Mouse (Mus musculus) CD4-positive, CD25-positive, alpha-beta regulatory T cell, adult 2 months (primary cell): ENCODE data around the gene Bcl2l1.

Source experiments
- DNase-seq: peaks from one replicate; pipeline ENCODE4 v3.0.0-alpha.2; 2012; ENCODE audit warnings: low read depth, low spot score

The Bcl2l1 gene

GRCm38 (mm10) chr2:152824438-152825167 is 6.9 kb downstream of the Bcl2l1 start:
- DNase-seq, result no peak

- DNase-seq, result no peak
Observed at GRCm38 (mm10) chr2:152823770-152824169, 7.8 kb downstream of the Bcl2l1 start.

DNA sequence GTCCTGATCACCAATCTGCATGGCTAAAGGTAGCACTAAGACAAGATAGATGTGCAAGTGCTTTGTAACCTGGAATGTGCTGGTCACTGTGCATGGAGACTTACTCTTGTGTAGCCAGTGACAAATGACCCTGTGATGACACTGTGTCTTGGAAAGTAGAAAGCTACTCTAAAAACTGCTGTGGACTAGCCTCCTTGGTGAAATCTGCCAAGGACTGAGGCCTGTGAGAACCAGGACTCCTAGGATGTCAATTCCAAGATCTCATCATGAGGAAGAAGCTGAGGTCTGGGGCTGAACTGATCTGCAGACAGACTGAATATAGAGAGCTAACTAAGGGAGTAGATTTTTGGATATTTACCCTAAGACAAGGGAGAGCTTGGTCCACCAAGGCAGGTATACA is 10.0 kb downstream of the Bcl2l1 start:
- no peak for DNase-seq

GRCm38 (mm10) chr2:152821023-152821422 is 10.5 kb downstream of the Bcl2l1 start:
- DNase-seq, result no peak

- DNase-seq, result no peak
Observed at GRCm38 (mm10) chr2:152820369-152820768, 11.2 kb downstream of the Bcl2l1 start.

- no peak for DNase-seq
Observed at GRCm38 (mm10) chr2:152819926-152820325, 11.6 kb downstream of the Bcl2l1 start.

DNA sequence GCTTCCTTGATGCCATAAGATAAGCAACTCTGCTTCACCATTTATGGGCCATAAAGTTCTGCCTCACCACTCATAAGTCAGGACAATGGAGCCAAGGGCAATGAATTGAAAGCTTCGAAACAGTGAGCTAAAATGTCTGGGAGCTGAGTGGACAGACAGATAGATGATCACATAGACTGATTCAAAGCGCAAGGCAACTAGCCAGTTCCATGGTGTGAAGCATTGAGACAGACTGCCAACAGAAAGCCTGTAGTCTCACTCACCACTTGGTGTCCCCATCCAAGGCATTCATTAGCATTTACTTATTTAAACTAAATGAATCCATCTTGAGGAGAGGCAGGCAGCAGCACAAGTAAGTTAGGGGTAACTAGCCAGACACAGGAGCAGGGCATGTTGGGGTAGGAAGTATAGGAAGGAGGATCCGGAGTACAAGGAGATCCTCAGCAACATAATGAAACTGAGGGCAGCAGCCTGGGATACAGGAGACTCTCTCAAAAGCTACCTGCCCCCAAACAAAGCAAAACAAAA is 12.4 kb downstream of the Bcl2l1 start:
- no peak for DNase-seq

GRCm38 (mm10) chr2:152818679-152819078 is 12.8 kb downstream of the Bcl2l1 start:
- DNase-seq, result no peak

DNA sequence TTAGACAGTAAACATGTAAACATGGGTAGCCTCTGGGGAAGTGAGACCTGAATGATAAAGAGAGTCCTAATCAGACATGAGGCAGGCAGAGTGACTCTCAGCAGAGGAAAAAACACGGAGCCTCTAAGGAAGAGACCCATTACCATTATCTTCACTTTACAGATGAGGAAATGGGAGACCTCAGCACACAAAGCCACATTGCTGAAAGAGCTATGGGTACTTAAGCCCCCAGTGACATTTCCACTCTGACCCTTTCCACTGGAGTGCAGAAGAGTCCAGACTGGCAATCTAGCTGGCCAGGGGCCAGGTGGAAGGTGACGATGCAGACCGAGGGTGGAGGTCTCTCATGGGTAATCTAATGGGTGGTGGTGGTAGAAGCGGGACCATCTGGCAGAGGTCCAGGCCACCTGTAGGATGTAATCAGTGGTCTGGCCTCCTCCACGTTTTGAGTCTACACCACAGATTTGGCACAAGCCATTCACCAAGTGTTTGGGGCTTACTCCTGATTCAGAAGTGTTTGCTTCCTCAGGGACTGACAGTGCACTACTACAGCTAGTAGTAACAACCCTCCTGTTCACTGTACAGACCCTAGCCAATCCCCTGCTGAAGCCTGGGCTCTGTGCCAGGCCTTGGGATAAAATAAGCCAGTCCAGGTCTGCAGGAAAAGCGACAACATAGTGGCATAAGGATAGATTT is 13.8 kb downstream of the Bcl2l1 start:
- DNase-seq, result no peak

GRCm38 (mm10) chr2:152816657-152817348 is 14.7 kb downstream of the Bcl2l1 start:
- DNase-seq, result no peak

- DNase-seq, result peak; percentile 40
Observed at GRCm38 (mm10) chr2:152815879-152816656, 15.5 kb downstream of the Bcl2l1 start.

- no peak for DNase-seq
Observed at GRCm38 (mm10) chr2:152814213-152814874, 17.2 kb downstream of the Bcl2l1 start.

DNA sequence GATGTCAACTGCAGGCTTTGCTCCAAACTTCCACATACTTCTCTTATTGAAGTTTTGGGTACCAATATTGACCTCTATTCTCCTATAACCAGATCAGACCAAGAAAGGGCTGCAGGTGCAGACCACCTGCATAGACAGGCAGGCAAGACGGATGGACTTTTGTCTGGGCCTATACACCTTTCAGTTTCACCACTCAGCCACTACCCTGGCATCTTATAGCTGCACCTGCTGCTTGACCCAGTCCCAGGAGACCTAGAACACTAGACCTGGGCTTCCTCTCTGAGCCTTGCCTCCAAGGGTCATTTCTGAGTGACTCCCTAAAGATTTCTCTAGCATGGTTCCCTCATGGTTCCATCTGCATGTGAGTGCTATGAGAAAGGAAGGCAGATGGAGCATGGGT is 18.3 kb downstream of the Bcl2l1 start:
- DNase-seq, result no peak

DNA sequence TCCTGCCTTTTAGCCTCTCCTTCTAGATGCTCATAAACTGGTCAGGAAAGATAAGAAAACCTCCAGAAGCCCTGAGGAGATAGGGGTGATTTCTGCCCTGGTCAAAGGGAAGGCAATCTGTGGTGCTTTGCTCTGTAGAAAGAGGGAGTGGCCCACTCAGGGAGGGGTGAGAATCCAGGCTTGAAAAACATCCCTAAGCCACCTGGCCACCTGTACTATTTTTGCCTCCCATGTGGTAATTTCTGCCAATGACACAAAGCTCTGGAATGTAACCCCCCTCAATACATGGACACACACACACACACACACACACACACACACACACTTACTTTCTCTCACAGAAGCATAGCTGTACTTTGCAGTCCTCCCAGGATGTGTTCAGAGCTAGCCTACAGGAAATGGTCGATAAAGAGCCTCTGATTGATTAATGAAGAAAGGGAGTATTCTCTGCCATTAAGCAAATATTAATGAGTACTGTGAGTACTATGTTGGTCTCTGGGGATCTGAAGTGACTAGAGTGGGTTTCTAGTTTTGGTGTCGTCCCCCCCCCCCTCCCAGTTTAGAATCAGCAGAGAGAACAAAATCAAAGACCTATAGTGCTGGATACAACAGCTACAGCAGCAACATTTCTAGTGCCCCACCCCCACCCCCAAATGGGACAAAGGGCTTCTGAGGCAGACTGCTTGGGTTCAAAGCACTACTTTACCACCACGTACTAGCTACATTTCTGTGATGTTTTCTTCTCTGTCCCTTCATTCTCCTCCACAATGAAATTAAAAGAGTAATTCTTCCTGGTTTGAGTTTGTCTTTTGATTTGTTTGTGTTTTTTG is 20.0 kb downstream of the Bcl2l1 start:
- DNase-seq, result no peak

- DNase-seq, result peak; percentile 53
Observed at GRCm38 (mm10) chr2:152810158-152810941, 21.2 kb downstream of the Bcl2l1 start.

DNA sequence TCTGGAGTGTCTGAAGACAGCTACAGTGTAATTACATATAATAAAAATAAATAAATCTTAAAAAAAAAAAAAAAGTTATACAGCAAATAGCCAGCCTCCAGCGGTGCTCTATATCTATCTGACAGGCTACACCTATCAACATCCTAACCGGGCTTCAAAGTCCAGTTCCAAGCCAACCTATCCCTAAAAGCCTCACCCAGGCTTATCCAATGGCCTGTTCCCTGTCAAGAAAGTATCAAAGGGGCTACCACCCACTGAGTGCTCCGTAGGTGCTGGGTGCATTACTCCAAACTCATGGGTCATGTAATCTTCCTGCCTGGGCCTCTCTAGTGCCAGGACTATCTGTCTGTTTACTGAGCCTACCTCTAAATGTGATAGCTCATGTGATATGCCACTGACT is 23.4 kb downstream of the Bcl2l1 start:
- no peak for DNase-seq

DNA sequence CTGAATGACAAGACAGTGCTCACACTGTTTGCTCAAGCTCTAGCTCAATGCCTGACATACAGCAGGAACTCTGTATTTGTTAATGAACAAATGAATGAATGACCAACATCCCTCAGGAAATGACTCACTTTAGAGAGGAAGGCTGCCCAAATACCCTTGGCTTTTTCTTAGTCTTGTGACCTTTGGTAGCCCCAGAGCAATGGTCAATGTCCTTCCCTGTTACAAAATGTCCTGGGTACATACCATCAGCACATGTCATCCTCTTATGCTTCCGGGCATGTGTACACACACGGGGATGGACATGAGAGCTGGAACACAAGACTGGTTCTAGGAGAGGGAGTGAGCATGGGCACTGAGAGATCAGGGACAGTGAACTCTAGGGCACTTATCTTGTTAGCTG is 25.5 kb downstream of the Bcl2l1 start:
- no peak for DNase-seq

DNA sequence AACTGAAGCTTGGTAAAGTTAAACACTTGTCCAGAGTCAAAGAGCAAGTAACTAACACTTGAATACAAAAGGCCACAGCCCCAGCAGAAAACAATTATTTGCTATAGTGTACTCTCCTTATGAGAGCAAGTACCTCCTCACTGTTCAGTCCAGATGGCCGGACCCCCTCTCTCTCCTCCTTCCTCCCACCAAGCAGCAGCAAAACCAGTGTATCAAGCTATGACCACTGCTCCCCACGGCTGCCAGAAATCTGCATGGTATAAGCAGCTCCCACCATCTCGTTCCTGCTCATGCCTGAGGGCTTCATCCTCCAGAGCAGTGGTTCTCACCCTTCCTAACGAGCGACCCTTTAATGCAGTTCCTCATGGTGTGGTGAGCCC is 26.4 kb downstream of the Bcl2l1 start:
- DNase-seq, result no peak

- DNase-seq, result no peak
Observed at GRCm38 (mm10) chr2:152804408-152805110, 27.0 kb downstream of the Bcl2l1 start.
